Mouse (Mus musculus) hindbrain, embryonic 16.5 days (tissue): ENCODE measurements around the gene Zdhhc11. TPM values are rescaled to one million over a fixed set of nuclear protein-coding genes. Genes with fewer than 3 reads are reported as not detected.
"Not testable (repeated sequence)": the region's sequence is repeated elsewhere in the genome, so short reads cannot be mapped to it uniquely, and the experiment has no call there.

Experiments
- ATAC-seq: fragments of 200-750 bp; cut with Nextera tagmentation; 2 replicates; pipeline ENCODE4 v1.8.0; 2017; ENCODE audit warnings: moderate TSS enrichment, moderate library complexity
- H3K27ac ChIP-seq: fragments of 300-500 bp; sonication (generic); 2 replicates; pipeline ENCODE4 v1.5.1; 2014; ENCODE audit warnings: low read depth, mild to moderate bottlenecking, control low read depth, low read length, moderate library complexity
- H3K27me3 ChIP-seq: fragments of 300-500 bp; sonication (generic); replicated peaks from 2 replicates; pipeline ENCODE4 v1.6.1; 2014; ENCODE audit warnings: low read length; ENCODE audit not compliant: control insufficient read depth, insufficient read depth
- H3K36me3 ChIP-seq: fragments of 300-500 bp; sonication (generic); 2 replicates; pipeline ENCODE4 v1.6.1; 2014; ENCODE audit warnings: mild to moderate bottlenecking, low read length, moderate library complexity, mixed read lengths; ENCODE audit not compliant: control insufficient read depth, insufficient read depth
- H3K4me1 ChIP-seq: fragments of 300-500 bp; sonication (generic); 2 replicates; pipeline ENCODE4 v1.6.1; 2014; ENCODE audit warnings: low read depth, low read length; ENCODE audit not compliant: control insufficient read depth, insufficient read depth
- H3K4me2 ChIP-seq: fragments of 300-500 bp; sonication (generic); 2 replicates; pipeline ENCODE4 v1.6.1; 2014; ENCODE audit warnings: mild to moderate bottlenecking, low read length, control low read depth, moderate library complexity
- H3K4me3 ChIP-seq: fragments of 300-500 bp; sonication (generic); 2 replicates; pipeline ENCODE4 v1.5.1; 2014; ENCODE audit warnings: mild to moderate bottlenecking, low read length, control low read depth, moderate library complexity
- H3K9ac ChIP-seq: fragments of 300-500 bp; sonication (generic); 2 replicates; pipeline ENCODE4 v1.6.1; 2014; ENCODE audit warnings: low read depth, mild to moderate bottlenecking, control low read depth, low read length, moderate library complexity
- H3K9me3 ChIP-seq: fragments of 300-500 bp; sonication (generic); 2 replicates; pipeline ENCODE4 v1.6.1; 2014; ENCODE audit warnings: mild to moderate bottlenecking, low read length, moderate library complexity; ENCODE audit not compliant: control insufficient read depth
- WGBS: fragments of 180-500 bp; shearing (Covaris S2); extraction: QIAGEN DNeasy Blood & Tissue Kit; methylation state at CpG from one replicate; pipeline ENCODE4 v1.1.7; 2014; 5-methylcytosine and 5-hydroxymethylcytosine counted together
- polyA plus RNA-seq: library from polyadenylated mRNA; unstranded; fragments of >200 nt; fragmentation: Nextera tagmentation; extraction: Ambion mirVana; gene quantifications from 2 replicates; pipeline ENCODE4 v1.2.1, GENCODE M21; 2015

Gene Zdhhc11
- polyA plus RNA-seq, 1 experiment from 2014 or later, result not detected

- Histone ChIP-seq H3K4me3 (no peak overlapping the region), H3K4me2 (no peak overlapping the region), H3K36me3 (no peaks in the 10 kb centered on the region), H3K9ac (no peak overlapping the region), H3K9me3 (no peaks in the 10 kb centered on the region), H3K27me3 (no peaks in the 10 kb centered on the region), H3K4me1 (peaks cover 9% of the 10 kb centered on the region), H3K27ac (no peak overlapping the region)
- 62% methylated on average over 4 of the region's 4 CpGs for WGBS
- ATAC-seq, result no peak
Observed at GRCm38 (mm10) chr13:74015908-74016307, 52.3 kb downstream of the Zdhhc11 start.

GRCm38 (mm10) chr13:74017426-74017825 lies 53.8 kb downstream of the Zdhhc11 start:
- no peaks in the 10 kb centered on the region for H3K27me3 ChIP-seq
- H3K4me3 ChIP-seq, result no peak overlapping the region
- no peak overlapping the region for H3K27ac ChIP-seq
- peaks cover 2% of the 10 kb centered on the region for H3K36me3 ChIP-seq
- no peak overlapping the region for H3K9ac ChIP-seq
- no peak for ATAC-seq
- no peak overlapping the region for H3K4me2 ChIP-seq
- no peaks in the 10 kb centered on the region; the same call in 1 of the 2 replicates for H3K4me1 ChIP-seq
- 80% methylated on average over 4 of the region's 4 CpGs for WGBS
- H3K9me3 ChIP-seq, result no peaks in the 10 kb centered on the region

- H3K9me3 ChIP-seq, H3K36me3 ChIP-seq, H3K27me3 ChIP-seq, ATAC-seq, H3K9ac ChIP-seq, H3K27ac ChIP-seq, H3K4me2 ChIP-seq, H3K4me3 ChIP-seq, H3K4me1 ChIP-seq: not testable (repeated sequence)
- 87% methylated on average over 8 of the region's 8 CpGs for WGBS
Observed at GRCm38 (mm10) chr13:74019006-74019405, 55.4 kb downstream of the Zdhhc11 start.

GRCm38 (mm10) chr13:74025151-74026081 lies 61.8 kb downstream of the Zdhhc11 start:
- WGBS, result 66% methylated on average over 4 of the region's 4 CpGs
- H3K4me3 ChIP-seq, result no peak overlapping the region
- peak; percentile 43 for ATAC-seq

GRCm38 (mm10) chr13:74026215-74026614 lies 62.6 kb downstream of the Zdhhc11 start:
- Histone ChIP-seq H3K36me3 (peaks cover 8% of the 10 kb centered on the region), H3K27ac (no peak overlapping the region), H3K4me2 (no peak overlapping the region), H3K9me3 (no peaks in the 10 kb centered on the region), H3K27me3 (no peaks in the 10 kb centered on the region), H3K4me3 (no peak overlapping the region), H3K4me1 (peaks cover 6% of the 10 kb centered on the region), H3K9ac (no peak overlapping the region)
- ATAC-seq, result peak; percentile 50
- WGBS, result 19% methylated on average over 2 of the region's 2 CpGs

More at GRCm38 (mm10) chr13:74025151-74026081, 61.8 kb downstream of the Zdhhc11 start:
- Histone ChIP-seq H3K9ac (no peak overlapping the region), H3K4me1 (peaks cover 6% of the 10 kb centered on the region), H3K9me3 (no peaks in the 10 kb centered on the region), H3K27me3 (no peaks in the 10 kb centered on the region), H3K27ac (no peak overlapping the region), H3K36me3 (peaks cover 6% of the 10 kb centered on the region), H3K4me2 (no peak overlapping the region)

- ATAC-seq, result no peak
- Histone ChIP-seq H3K27ac (no peak overlapping the region), H3K9ac (no peak overlapping the region), H3K36me3 (peaks cover 10% of the 10 kb centered on the region), H3K4me1 (peaks cover 6% of the 10 kb centered on the region), H3K4me3 (no peak overlapping the region), H3K27me3 (no peaks in the 10 kb centered on the region), H3K9me3 (no peaks in the 10 kb centered on the region), H3K4me2 (no peak overlapping the region)
- 58% methylated on average over 2 of the region's 2 CpGs for WGBS
Observed at GRCm38 (mm10) chr13:74028116-74028515, 64.5 kb downstream of the Zdhhc11 start.

GRCm38 (mm10) chr13:74029013-74029412 lies 65.4 kb downstream of the Zdhhc11 start:
- Histone ChIP-seq H3K27ac (no peak overlapping the region), H3K4me1 (peaks cover 6% of the 10 kb centered on the region), H3K4me2 (no peak overlapping the region), H3K9me3 (no peaks in the 10 kb centered on the region), H3K27me3 (no peaks in the 10 kb centered on the region), H3K4me3 (no peak overlapping the region), H3K9ac (no peak overlapping the region), H3K36me3 (peaks cover 10% of the 10 kb centered on the region)
- no peak for ATAC-seq
- WGBS, result 90% methylated on average over 2 of the region's 2 CpGs

GRCm38 (mm10) chr13:74030691-74031090 lies 67.0 kb downstream of the Zdhhc11 start:
- Histone ChIP-seq H3K9me3 (no peaks in the 10 kb centered on the region), H3K4me1 (peaks cover 1% of the 10 kb centered on the region), H3K4me2 (no peak overlapping the region), H3K27ac (no peak overlapping the region), H3K9ac (no peak overlapping the region), H3K4me3 (no peak overlapping the region), H3K36me3 (peaks cover 10% of the 10 kb centered on the region), H3K27me3 (no peaks in the 10 kb centered on the region)
- ATAC-seq, result no peak
- WGBS, result 89% methylated on average over 7 of the region's 7 CpGs

GRCm38 (mm10) chr13:74031133-74031532 lies 67.5 kb downstream of the Zdhhc11 start:
- Histone ChIP-seq H3K4me1 (no peaks in the 10 kb centered on the region), H3K27me3 (no peaks in the 10 kb centered on the region), H3K4me2 (no peak overlapping the region), H3K4me3 (no peak overlapping the region), H3K36me3 (peaks cover 10% of the 10 kb centered on the region), H3K9me3 (no peaks in the 10 kb centered on the region), H3K27ac (no peak overlapping the region), H3K9ac (no peak overlapping the region)
- WGBS, result 88% methylated on average over 8 of the region's 8 CpGs
- no peak for ATAC-seq
